Mouse (Mus musculus) urinary bladder, adult 18-20 months (tissue): ENCODE results near the gene Olfr1036.
"Not testable (repeated sequence)": the region's sequence is repeated elsewhere in the genome, so short reads cannot be mapped to it uniquely, and the experiment has no call there.

Experiments
- DNase-seq, 2 experiments: peaks; one replicate each; pipeline ENCODE4 v3.0.0; 2022; ENCODE audit warnings: low spot score in 2 of 2, mixed read lengths in 2 of 2

The Olfr1036 gene

DNA sequence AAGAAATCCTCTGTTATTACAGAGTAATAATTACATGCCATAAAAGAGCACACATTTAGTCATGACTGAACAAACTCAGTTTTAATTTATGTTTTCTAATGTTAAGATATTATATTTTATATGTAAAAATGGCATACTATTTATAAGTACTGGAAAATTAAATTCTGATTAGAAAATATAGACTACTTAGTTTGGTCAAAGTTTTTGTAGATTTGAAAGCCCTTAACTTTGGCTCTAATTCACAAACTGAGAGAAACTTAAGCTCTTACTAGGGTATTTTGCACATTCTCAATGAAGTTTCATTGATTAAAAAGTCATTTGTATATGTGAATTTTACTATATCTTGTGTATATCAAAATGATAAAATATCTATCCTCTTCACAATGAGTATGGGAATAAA is at the start of gene Olfr1036:
TSS of gene Olfr1036 (plus strand) at position 301 of the 400 bp plus-strand sequence.
- DNase-seq: not testable (repeated sequence)

DNA sequence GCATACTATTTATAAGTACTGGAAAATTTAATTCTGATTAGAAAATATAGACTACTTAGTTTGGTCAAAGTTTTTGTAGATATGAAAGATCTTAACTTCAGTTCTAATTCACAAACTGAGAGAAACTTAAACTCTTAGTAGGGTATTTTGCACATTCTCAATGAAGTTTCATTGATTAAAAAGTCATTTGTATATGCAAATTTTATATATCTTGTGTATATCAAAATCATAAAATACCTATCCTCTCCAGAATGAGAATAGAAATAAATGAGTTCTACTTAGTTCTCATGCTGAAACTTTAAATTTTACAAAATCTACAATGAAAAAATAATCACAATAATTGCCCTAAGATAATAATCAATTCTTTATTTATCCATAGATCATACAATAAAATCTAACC is 28.2 kb upstream of the Olfr1036 start, which contains the start of gene Olfr1034:
TSS of gene Olfr1034 (plus strand) at position 301 of the 400 bp plus-strand sequence.
- no peak for DNase-seq

DNA sequence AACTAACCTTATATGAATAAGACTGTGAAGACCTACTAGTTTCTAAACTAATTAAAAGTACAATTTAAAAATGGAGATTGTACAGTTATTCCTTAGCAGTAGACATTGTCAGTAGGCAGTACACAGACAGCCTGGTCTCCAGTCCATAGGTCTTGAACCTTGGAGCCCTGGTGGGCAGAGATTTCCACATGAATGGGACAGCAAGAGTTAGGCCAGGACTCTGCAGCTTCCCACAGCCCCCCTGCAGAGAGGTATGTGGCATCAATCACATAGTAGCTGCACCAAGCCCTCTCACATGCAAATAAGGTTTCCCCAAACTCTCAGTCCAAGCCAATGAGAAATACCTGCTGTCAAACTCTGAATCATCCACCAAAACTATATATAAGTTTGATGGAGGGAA is 23.0 kb upstream of the Olfr1036 start:
- DNase-seq: not testable (repeated sequence)

DNA sequence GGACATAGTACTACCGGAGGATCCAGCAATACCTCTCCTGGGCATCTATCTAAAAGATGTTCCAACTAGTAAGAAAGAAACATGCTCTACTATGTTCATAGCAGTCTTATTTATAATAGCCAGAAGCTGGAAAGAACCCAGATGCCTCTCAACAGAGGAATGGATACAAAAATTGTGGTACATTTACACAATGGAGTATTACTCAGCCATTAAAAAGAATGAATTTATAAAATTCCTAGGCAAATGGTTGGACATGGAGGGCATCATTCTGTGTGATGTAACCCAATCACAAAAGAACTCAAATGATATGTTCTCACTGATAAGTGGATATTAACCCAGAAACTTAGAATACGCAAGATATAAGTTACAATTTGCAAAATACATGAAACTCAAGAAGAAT is 10.0 kb upstream of the Olfr1036 start:
- DNase-seq: not testable (repeated sequence)

DNA sequence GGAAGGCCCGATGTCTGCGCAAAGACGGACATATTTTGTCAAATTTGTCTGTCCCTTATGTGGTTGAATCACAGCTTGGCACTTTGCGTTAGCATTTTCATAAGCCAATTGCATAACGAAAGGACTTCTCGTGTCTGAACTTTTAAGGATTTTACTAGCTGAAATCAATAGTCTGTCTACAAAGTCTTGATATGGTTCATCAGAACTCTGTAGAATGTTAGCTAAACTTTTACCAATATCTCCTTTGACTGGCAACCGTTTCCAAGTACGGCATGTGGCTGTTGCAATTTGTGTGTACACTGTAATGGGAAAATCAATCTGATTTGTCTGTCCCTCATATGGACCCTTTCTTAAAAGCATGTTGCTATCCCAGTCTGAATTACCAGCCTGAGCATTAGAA is 3.6 kb upstream of the Olfr1036 start:
- no peak for DNase-seq

DNA sequence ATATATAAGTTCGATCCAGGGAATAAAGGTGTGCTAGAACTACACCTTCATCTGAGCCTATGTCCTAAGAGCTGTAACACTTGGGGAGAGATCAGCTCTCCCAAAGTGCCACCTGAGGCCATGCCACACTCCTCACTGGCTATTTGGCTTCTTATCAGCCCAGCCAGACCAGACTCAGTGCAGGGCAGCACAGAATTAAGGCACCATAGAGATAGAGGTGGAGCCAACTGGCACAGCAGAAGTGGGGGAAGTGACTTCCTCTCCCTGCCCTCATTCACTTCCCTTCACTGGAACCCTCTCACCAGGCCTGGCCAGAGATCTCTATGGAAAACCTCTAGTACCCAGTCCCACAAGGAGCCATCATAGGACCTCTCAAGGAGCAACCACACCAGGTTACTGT is 6.7 kb downstream of the Olfr1036 start:
- not testable (repeated sequence) for DNase-seq

DNA sequence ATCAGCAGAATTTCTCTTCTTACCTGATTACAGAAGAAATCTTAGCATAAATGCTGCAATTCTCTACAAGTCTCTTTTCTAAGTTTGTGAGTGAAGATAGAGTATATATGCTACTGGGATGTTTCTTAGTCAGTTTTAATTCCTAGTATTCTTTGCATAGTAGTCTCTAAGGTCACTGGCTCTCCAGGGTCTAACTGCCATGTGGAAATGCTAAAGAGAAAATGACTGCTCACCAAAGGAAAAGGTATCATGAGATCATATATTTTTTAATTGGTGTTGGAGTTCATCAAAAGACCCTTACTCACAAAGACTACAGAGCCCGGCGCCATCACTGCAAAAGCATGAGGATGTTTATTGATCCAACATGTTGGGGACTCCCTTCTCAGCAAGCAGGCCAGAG is 13.5 kb downstream of the Olfr1036 start, which contains the start of gene Olfr1037:
TSS of gene Olfr1037 (minus strand) at position 101 of the 400 bp plus-strand sequence.
- no peak for DNase-seq
